In genomic region chr11:78245261-78245626, GRCm38 (mm10) we compare ENCODE assay signal across 8 mouse cellular contexts. TPM values are rescaled to one million over a fixed set of nuclear protein-coding genes. Genes with fewer than 3 reads are reported as not detected.
A peak's percentile ranks its signal among the peaks of the same experiment; 100 is the strongest.
DNase-seq lines count a peak whose midpoint lies in the region; ATAC-seq and TF ChIP-seq lines count a peak whose summit lies in the region.

No protein-coding gene starts in this region.

- H3K4me3 ChIP-seq in C2C12 (ENCODE audit: insufficient read depth, poor library complexity, severe bottlenecking): peak overlapping the region; percentile 82
- H3K4me3 ChIP-seq in liver, embryonic 12.5 days: peak overlapping the region; percentile 76

- H3K4me1 ChIP-seq in liver, embryonic 12.5 days: peaks cover 44% of the 10 kb centered on the region

- no peak for TF ChIP-seq CTCF in C2C12 (IDR thresholded peaks at IDR 0.05; ENCODE audit: control insufficient read depth, insufficient read depth, insufficient read length)

- H3K79me3 ChIP-seq in C2C12 (ENCODE audit: low read depth): peaks cover 82% of the 10 kb centered on the region

- H3K9ac ChIP-seq in liver, embryonic 12.5 days: peak overlapping the region; percentile 82

- H3K4me2 ChIP-seq in liver, embryonic 12.5 days: peak overlapping the region; percentile 85

- H3K9me3 ChIP-seq in liver, embryonic 12.5 days (replicated peaks): no peaks in the 10 kb centered on the region

- peaks cover 15% of the 10 kb centered on the region for H3K36me3 ChIP-seq in C2C12 (ENCODE audit: control insufficient read depth, insufficient read depth)
- H3K36me3 ChIP-seq in liver, embryonic 12.5 days: peaks cover 19% of the 10 kb centered on the region

- ATAC-seq in erythroid progenitor cell, adult 5-6 weeks (replicated peaks; ENCODE audit: low FRiP score, poor library complexity, severe bottlenecking): peak; percentile 47
- ATAC-seq in liver, embryonic 12.5 days: peak; percentile 36

- H3K79me2 ChIP-seq in C2C12 (ENCODE audit: control insufficient read depth, insufficient read depth): peaks cover 95% of the 10 kb centered on the region

- under 1% methylated on average over 19 of the region's 19 CpGs for WGBS in liver, embryonic 12.5 days (ENCODE audit: insufficient replicate concordance)

- no peaks in the 10 kb centered on the region for H3K27me3 ChIP-seq in C2C12 (ENCODE audit: control insufficient read depth, insufficient read depth, insufficient read length)
- no peaks in the 10 kb centered on the region for H3K27me3 ChIP-seq in liver, embryonic 12.5 days (replicated peaks)

- H3ac ChIP-seq in C2C12 (ENCODE audit: control insufficient read depth, insufficient read length, low read depth): peak overlapping the region; percentile 79

- peak; percentile 4 for DNase-seq in embryo, embryonic 10 days (ENCODE audit: low spot score)
- DNase-seq in embryo, embryonic 10.5 days (ENCODE audit: low spot score): no peak
- DNase-seq in urinary bladder, adult 2 months (ENCODE audit: low spot score): no peak
- DNase-seq in cerebellum, adult 8-10 months: no peak
- DNase-seq in right cerebral cortex, postnatal 14 days: no peak

- H3K27ac ChIP-seq in liver, embryonic 12.5 days: peak overlapping the region; percentile 95

TF ChIP-seq in C2C12, 6 proteins besides CTCF, POLR2A, EP300 and RAD21:
- no peak for TF ChIP-seq MAX (IDR thresholded peaks at IDR 0.05)
- TF ChIP-seq USF1 (IDR thresholded peaks at IDR 0.05; ENCODE audit: low read depth): no peak
- no peak for TF ChIP-seq MYOD1 (IDR thresholded peaks at IDR 0.05; ENCODE audit: control insufficient read depth, insufficient read length, low read depth)
- no peak for TF ChIP-seq MYOG (IDR thresholded peaks at IDR 0.05; ENCODE audit: control insufficient read depth, extremely low read depth, insufficient read length)
- TF ChIP-seq CEBPB (IDR thresholded peaks at IDR 0.05; ENCODE audit: low read depth): no peak
- TF ChIP-seq FOSL1 (IDR thresholded peaks at IDR 0.05; ENCODE audit: insufficient read depth, low read length, poor library complexity, severe bottlenecking): no peak
TF ChIP-seq in C2C12: peak in this region for 0.

RNA-seq across cellular contexts. Expression of gene Sdf2, which starts 0.3 kb away (rescaled TPM):
- polyA plus RNA-seq in C2C12 (2012; fragmentation: generic; extraction: Trizol): 76.8 TPM
- total RNA-seq in erythroid progenitor cell, adult 5-6 weeks (2015; ENCODE audit: low replicate concordance): 39.6 and 52.4 TPM in 2 replicates
- total RNA-seq in erythroid progenitor cell, adult 5-6 weeks (2017; ENCODE audit: low replicate concordance): 15.8 and 21.6 TPM in 2 replicates
- 29.7 and 30.7 TPM in 2 replicates for polyA plus RNA-seq in liver, embryonic 12.5 days (2016; fragmentation: Nextera tagmentation; extraction: Ambion mirVana)
- 111 and 138 TPM in 2 replicates for polyA plus RNA-seq in urinary bladder, adult 2 months (2012; rRNA removed)

RNA-seq across cellular contexts. Expression of gene Supt6, which starts 0.5 kb away (rescaled TPM):
- 33.9 TPM for polyA plus RNA-seq in C2C12 (2012; fragmentation: generic; extraction: Trizol)
- total RNA-seq in erythroid progenitor cell, adult 5-6 weeks (2015; ENCODE audit: low replicate concordance): 22.2 and 30.6 TPM in 2 replicates
- total RNA-seq in erythroid progenitor cell, adult 5-6 weeks (2017; ENCODE audit: low replicate concordance): 21.3 and 27.7 TPM in 2 replicates
- polyA plus RNA-seq in liver, embryonic 12.5 days (2016; fragmentation: Nextera tagmentation; extraction: Ambion mirVana): 20.2 and 20.3 TPM in 2 replicates
- polyA plus RNA-seq in urinary bladder, adult 2 months (2012; rRNA removed): 14.5 and 28.6 TPM in 2 replicates

RNA-seq across cellular contexts. Expression of gene 2610507B11Rik, which starts 16.3 kb away (rescaled TPM):
- 82.8 TPM for polyA plus RNA-seq in C2C12 (2012; fragmentation: generic; extraction: Trizol)
- total RNA-seq in erythroid progenitor cell, adult 5-6 weeks (2015; ENCODE audit: low replicate concordance): 53.7 and 76.3 TPM in 2 replicates
- total RNA-seq in erythroid progenitor cell, adult 5-6 weeks (2017; ENCODE audit: low replicate concordance): 77.1 and 80.1 TPM in 2 replicates
- 52.1 and 53.8 TPM in 2 replicates for polyA plus RNA-seq in liver, embryonic 12.5 days (2016; fragmentation: Nextera tagmentation; extraction: Ambion mirVana)
- polyA plus RNA-seq in urinary bladder, adult 2 months (2012; rRNA removed): 94.2 and 96.9 TPM in 2 replicates

RNA-seq across cellular contexts. Expression of gene BC030499, which starts 45.4 kb away (rescaled TPM):
- 0.02 TPM for polyA plus RNA-seq in C2C12 (2012; fragmentation: generic; extraction: Trizol)
- not detected in 2 replicates for total RNA-seq in erythroid progenitor cell, adult 5-6 weeks (2015; ENCODE audit: low replicate concordance)
- total RNA-seq in erythroid progenitor cell, adult 5-6 weeks (2017; ENCODE audit: low replicate concordance): not detected in 2 replicates
- 0.22 and 0.23 TPM in 2 replicates for polyA plus RNA-seq in liver, embryonic 12.5 days (2016; fragmentation: Nextera tagmentation; extraction: Ambion mirVana)
- polyA plus RNA-seq in urinary bladder, adult 2 months (2012; rRNA removed): 0.28 and 0.55 TPM in 2 replicates

RNA-seq across cellular contexts. Expression of gene Proca1, which starts 52.1 kb away (rescaled TPM):
- polyA plus RNA-seq in C2C12 (2012; fragmentation: generic; extraction: Trizol): 0.18 TPM
- not detected in 2 replicates for total RNA-seq in erythroid progenitor cell, adult 5-6 weeks (2015; ENCODE audit: low replicate concordance)
- not detected in 2 replicates for total RNA-seq in erythroid progenitor cell, adult 5-6 weeks (2017; ENCODE audit: low replicate concordance)
- 0.31 and 0.63 TPM in 2 replicates for polyA plus RNA-seq in liver, embryonic 12.5 days (2016; fragmentation: Nextera tagmentation; extraction: Ambion mirVana)
- polyA plus RNA-seq in urinary bladder, adult 2 months (2012; rRNA removed): 3.0 and 3.4 TPM in 2 replicates
